Mouse (Mus musculus) retina, postnatal 7 days (tissue): ENCODE measurements at regions not wholly inside any gene's neighbourhood (a gene's known extent, or its start where the extent isn't known, plus 50 kb on each side); places are given as distances from the start of the nearest gene placed in this dataset.

Experiments
- DNase-seq: peaks from one replicate; pipeline ENCODE4 v3.0.0-alpha.2; 2012; ENCODE audit warnings: low read depth, low spot score

GRCm38 (mm10) chr3:52859848-52860247 is 157.2 kb downstream of the Cog6 start:
- no peak for DNase-seq

DNA sequence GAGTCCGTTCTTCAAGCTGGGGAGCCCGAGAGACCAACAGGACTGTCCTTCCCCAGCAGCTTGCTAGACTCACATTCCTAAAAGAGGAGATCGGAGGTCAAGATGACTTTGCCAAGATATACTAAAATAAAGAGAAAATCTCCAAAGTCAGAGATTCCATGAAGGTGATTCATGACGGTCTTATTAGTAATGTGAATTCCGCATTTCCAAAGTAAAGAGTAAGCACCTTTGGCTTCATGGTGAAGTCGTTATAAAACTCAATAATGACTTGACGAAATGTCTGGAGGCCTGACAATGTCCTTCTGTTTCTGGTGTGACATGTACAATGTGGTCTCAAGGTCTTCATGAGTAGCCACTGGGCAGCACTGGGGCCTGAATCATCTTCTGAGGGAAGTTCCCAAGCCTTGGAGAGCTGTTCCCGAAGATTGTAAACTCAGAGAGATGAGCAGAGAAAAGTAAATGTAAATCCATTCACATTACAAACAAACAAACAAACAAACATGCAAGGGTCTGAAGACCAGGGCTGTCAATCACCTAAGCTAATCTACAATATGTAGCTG is 157.7 kb downstream of the Cog6 start:
- no peak for DNase-seq

- no peak for DNase-seq
Measured at GRCm38 (mm10) chr3:52858259-52858658, 158.8 kb downstream of the Cog6 start.

GRCm38 (mm10) chr3:52857076-52857475 is 160.0 kb downstream of the Cog6 start:
- no peak for DNase-seq

DNA sequence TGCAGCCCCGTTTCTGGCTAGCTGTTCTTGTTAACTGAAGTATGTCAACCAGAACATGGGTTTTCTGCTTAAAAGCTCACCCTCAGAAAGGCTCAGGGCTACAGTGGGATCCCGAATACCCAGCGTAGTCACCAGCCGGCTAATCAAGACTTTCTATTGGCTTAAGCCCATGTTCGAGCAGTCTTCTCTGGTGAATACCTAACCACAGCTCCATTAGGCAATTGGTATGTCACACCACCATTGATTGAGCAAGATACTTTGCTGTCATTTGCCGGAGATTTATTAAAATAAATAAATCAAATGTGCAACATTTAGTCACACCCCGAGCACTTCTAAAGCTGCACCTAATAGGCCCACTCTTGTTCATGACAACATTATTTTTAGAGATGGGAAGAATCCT is 162.5 kb downstream of the Cog6 start:
- no peak for DNase-seq

DNA sequence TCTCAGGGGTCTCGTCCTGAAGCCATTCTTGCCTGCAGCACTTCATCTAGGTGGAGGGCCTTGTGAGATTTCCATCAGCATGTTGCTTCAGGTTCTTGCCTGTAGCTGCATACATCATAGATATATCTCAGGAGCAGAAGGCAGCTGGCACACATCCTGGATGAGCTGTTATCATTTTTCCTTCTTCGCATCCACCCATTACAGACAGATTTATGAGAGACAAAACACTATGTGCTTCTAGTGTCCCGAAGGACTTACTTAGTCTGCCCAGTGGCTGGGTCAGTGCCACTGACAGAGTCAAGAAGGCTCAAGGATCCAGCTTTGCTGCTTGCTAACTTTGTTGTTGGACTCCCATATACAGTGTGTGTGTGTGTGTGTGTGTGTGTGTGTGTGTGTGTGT is 163.9 kb downstream of the Cog6 start:
- DNase-seq, result no peak

DNA sequence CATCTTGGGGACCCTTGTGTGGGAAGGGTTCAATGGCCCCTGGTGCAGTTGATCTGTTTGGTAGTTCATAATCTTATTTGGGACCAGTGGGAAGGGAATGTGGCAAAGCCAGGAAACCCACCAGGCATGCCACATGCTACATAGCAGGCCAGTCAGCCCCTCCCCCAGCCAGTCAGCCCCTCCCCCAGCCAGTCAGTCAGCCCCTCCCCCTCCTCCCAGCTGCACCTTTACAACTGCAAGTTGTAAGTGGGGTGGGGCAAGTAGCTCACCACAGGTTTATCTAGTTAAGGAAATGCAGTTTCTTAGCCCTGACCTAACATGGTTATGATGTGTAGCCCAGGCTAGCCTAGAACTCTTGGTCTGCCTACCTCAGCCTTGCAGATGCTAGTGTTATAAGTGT is 171.9 kb downstream of the Cog6 start:
- DNase-seq, result no peak

- DNase-seq, result peak; percentile 70
Measured at GRCm38 (mm10) chr3:52843998-52844397, 173.0 kb downstream of the Cog6 start.

GRCm38 (mm10) chr3:52842866-52843425 is 174.1 kb downstream of the Cog6 start:
- no peak for DNase-seq

DNA sequence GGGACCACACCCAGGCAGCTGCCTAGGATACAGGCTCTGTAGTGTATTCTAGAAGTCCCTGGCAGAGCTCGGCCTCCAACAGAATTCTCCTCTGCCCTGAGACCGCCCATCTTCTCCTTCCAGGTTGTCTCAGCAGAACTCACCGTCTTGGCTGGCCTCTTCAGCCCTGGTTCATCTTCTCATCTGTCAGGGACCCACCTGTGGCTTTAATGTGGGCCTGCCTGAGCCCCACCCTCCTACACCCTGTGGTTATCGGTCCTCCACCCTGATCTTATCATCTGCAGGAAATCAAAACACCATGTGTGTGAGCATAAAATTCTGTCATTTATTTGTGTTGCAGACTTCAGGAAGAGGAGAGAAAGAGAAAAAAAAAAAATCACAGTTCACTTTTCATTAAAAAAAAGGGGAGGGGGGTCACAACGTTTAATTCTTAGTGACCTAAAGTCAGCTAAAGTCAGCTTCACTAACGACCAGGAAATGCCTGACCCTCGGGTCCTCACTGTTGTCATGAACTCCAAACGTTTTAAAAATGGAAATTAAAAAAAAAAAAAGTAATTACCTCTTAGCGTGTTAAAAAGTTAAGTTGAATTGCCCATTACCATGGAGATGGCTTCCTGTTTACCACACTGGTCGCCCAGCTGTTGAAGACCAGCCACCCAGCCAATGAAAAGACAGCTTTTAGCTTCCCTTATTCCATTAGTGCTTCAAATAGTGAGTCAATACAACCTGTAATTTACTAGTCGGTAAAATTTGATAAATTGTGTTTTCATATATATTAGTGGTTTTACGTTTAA is 176.7 kb downstream of the Cog6 start:
- DNase-seq, result no peak

GRCm38 (mm10) chr3:52838020-52838419 is 179.0 kb downstream of the Cog6 start:
- DNase-seq, result no peak

- no peak for DNase-seq
Measured at GRCm38 (mm10) chr3:52837527-52837926, 179.5 kb downstream of the Cog6 start.

- DNase-seq, result no peak
Measured at GRCm38 (mm10) chr3:52836780-52837179, 180.3 kb downstream of the Cog6 start.

DNA sequence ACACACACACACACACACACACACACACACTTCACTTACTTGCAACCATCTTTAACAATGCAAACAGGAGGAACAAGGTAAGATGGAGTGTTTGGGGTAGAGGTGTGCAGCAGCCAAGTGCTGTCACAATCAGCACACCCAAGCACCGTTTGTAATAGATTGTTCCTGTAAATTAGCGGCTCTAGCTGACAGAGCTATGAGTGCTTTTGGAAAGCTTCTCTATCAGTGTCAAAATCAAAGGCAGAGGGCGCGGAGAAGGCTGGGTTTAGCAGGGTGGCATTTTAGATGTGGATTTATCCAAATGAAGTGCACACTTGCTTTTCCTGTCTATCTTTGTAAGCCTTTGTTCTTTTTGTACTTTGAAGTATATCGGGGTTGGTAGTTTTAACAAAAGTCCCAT is 184.6 kb downstream of the Cog6 start:
- no peak for DNase-seq

- DNase-seq, result no peak
Measured at GRCm38 (mm10) chr3:52831986-52832385, 185.1 kb downstream of the Cog6 start.

DNA sequence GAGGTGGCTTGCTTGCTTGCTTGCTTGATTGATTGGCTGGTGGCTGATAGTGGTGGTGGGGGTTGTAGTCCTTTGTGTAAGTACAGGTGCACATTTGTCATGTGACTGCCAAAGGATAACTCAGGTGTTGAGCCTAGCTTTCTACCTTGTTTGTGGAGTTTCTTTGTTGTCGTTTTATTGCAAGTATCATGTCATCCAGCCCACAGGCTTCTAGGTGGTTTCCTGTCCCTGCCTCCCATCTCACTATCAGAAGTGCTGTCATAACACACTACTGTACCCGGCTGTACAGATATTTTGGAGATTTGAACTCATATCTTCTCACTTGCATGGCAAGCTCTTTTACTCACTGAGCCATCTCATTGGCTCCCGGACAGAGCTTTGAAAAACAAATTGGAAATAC is 186.9 kb downstream of the Cog6 start:
- DNase-seq, result no peak

DNA sequence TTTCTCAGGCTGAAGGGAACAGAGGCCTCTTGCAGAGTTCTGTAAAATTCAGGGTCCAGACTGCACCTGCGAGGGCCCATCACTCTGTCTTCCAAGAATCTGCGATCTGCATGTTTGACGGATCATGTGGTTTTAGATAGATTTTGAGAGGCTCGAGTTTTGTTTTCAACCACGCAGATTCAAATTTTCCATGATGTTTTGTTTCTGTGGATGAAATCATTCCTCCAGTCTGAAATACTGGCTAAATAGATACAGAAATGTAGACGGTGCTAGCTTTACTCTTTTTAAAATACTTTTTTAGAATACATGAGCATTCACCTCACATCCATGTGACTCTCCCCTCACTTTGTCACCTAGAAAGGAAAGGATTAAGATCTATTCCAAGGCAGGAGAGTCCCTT is 188.0 kb downstream of the Cog6 start:
- no peak for DNase-seq

DNA sequence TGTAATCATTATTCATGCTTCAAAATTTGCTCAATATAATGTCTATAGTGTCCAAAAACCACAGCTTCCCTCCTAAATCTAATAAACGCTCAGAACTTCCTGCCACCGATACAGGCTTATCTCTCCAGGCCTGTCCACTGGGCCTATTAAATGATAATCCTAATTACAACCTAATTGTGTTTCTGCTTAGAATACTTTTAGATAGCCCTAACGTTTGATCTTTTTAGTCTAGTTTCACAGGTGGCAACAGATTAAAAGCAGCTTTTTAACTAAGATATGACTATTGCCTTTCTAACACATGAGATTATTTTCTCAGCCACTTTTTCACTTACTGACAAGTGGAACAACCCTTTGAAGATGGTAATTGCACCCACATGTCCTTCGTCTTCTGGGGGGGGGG is 188.6 kb downstream of the Cog6 start:
- no peak for DNase-seq

- no peak for DNase-seq
Measured at GRCm38 (mm10) chr3:52822848-52823247, 194.2 kb downstream of the Cog6 start.

DNA sequence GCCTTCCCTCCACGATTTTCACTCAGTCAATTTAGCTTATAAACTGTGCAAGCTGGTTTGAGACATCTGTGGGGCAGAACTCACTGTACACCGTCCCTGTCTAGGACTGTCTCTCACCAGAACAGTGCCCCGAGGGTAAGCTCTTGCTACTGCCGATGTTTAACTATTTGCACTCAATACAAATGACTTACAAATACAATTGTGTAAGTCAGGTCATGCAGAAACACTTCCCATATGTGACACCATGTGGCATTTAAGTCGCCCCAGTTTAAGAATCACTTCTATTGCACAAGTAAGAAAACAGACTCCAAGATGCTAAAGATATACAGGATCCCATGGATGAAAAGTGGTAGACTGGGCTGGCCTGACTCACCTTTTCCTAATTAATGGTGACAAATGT is 195.6 kb downstream of the Cog6 start:
- no peak for DNase-seq

DNA sequence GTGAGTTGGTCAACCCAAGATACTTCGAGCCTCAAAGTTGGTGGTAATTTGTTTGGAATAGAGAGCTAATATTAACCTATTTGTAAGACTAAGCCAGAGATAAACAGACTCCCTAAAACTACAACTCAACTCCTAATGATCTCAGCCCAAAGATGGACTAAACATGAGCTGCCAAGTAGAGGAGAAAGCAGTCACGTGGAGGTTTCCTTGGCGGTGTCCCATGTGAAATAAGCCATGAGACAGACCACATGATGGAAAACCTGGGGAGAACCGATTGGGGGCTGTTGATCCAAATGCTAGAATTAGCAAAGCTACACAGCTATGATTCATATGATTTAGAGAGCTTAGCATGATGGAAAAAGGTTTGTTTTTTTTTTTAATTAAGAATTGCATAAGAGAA is 198.6 kb downstream of the Cog6 start:
- DNase-seq, result no peak

GRCm38 (mm10) chr3:52817416-52817815 is 199.6 kb downstream of the Cog6 start:
- DNase-seq, result no peak

- no peak for DNase-seq
Measured at GRCm38 (mm10) chr3:52815497-52815896, 201.5 kb downstream of the Cog6 start.
